Mouse (Mus musculus) MEL (cell line): ENCODE data around the gene Ddo. TPM values are rescaled to one million over a fixed set of nuclear protein-coding genes. Genes with fewer than 3 reads are reported as not detected.
A peak's percentile ranks its signal among the peaks of the same experiment; 100 is the strongest.

ENCODE experiments used
- DNase-seq: peaks from one replicate; pipeline ENCODE4 v3.0.0; 2011; ENCODE audit warnings: low read depth, low spot score
- H3K27ac ChIP-seq: 2 replicates; pipeline ENCODE4 v1.5.1; 2012; ENCODE audit warnings: low read depth, mild to moderate bottlenecking, control low read depth, low read length, moderate library complexity; ENCODE audit not compliant: control insufficient read depth
- H3K27me3 ChIP-seq, 2 experiments: fragments of 150-350 bp in 1 of 2; sonication (generic) in 1 of 2; 2 replicates each; pipeline ENCODE4 v1.6.1; 2012; ENCODE audit warnings: low read length in 2 of 2, mild to moderate bottlenecking in 2 of 2, improper control_type of control experiment in 1 of 2, moderate library complexity in 1 of 2; ENCODE audit not compliant: insufficient read depth in 2 of 2, control insufficient read depth in 1 of 2
- H3K36me3 ChIP-seq, 2 experiments: 2 replicates each; pipeline ENCODE4 v1.6.1; 2012 to 2014; ENCODE audit warnings: low read length in 2 of 2, improper control_type of control experiment in 1 of 2, inconsistent platforms in 1 of 2, mild to moderate bottlenecking in 1 of 2; ENCODE audit not compliant: insufficient read depth in 2 of 2, control insufficient read depth in 1 of 2
- H3K4me1 ChIP-seq, 2 experiments: fragments of 150-350 bp in 1 of 2; sonication (generic) in 1 of 2; 2 replicates each; pipeline ENCODE4 v1.6.1; 2012; ENCODE audit warnings: low read length in 2 of 2, improper control_type of control experiment in 1 of 2, mild to moderate bottlenecking in 1 of 2; ENCODE audit not compliant: insufficient read depth in 2 of 2, control insufficient read depth in 1 of 2
- H3K4me3 ChIP-seq, 2 experiments: fragments of 150-350 bp in 1 of 2; sonication (generic) in 1 of 2; 2 replicates each; pipeline ENCODE4 v1.5.1; 2012; ENCODE audit warnings: low read depth in 2 of 2, low read length in 2 of 2, mild to moderate bottlenecking in 2 of 2, moderate library complexity in 2 of 2, control low read depth in 1 of 2, improper control_type of control experiment in 1 of 2; ENCODE audit not compliant: control insufficient read depth in 1 of 2, insufficient read depth in 1 of 2
- H3K79me2 ChIP-seq: 2 replicates; pipeline ENCODE4 v1.6.1; 2012; ENCODE audit warnings: mild to moderate bottlenecking, low read length, moderate library complexity; ENCODE audit not compliant: control insufficient read depth, poor library complexity, insufficient read depth
- H3K9ac ChIP-seq: 2 replicates; pipeline ENCODE4 v1.6.1; 2012; ENCODE audit warnings: low read depth, mild to moderate bottlenecking, control low read depth, low read length, moderate library complexity; ENCODE audit not compliant: control insufficient read depth, poor library complexity, severe bottlenecking
- H3K9me3 ChIP-seq: fragments of 150-350 bp; sonication (generic); replicated peaks from 2 replicates; pipeline ENCODE4 v1.6.1; 2012; ENCODE audit warnings: mild to moderate bottlenecking, low read length, improper control_type of control experiment, moderate library complexity; ENCODE audit not compliant: insufficient read depth
- CHD1 ChIP-seq: IDR thresholded peaks from 2 replicates; pipeline ENCODE4 v1.6.1; 2012; ENCODE audit warnings: low read depth, mild to moderate bottlenecking, inconsistent platforms, low read length, improper control_type of control experiment
- CHD2 ChIP-seq: IDR thresholded peaks from 2 replicates; pipeline ENCODE4 v1.6.1; 2011; ENCODE audit warnings: low read length, improper control_type of control experiment
- GABPA ChIP-seq: IDR thresholded peaks from 2 replicates; pipeline ENCODE4 v1.6.1; 2012; ENCODE audit warnings: low read depth, mild to moderate bottlenecking, inconsistent platforms, low read length, improper control_type of control experiment, moderate library complexity
- GATA1 ChIP-seq: IDR thresholded peaks from 2 replicates; pipeline ENCODE4 v1.6.1; 2011; ENCODE audit warnings: low read depth, low read length, improper control_type of control experiment
- JUND ChIP-seq: IDR thresholded peaks from 2 replicates; pipeline ENCODE4 v1.6.1; 2011; ENCODE audit warnings: low read depth, mild to moderate bottlenecking, improper control_type of control experiment, low read length
- MAFK ChIP-seq: IDR thresholded peaks from 2 replicates; pipeline ENCODE4 v1.6.1; 2011; ENCODE audit warnings: low read depth, mild to moderate bottlenecking, low read length, improper control_type of control experiment, borderline replicate concordance
- MAX ChIP-seq: IDR thresholded peaks from 2 replicates; pipeline ENCODE4 v1.6.1; 2011; ENCODE audit warnings: low read length, improper control_type of control experiment
- MEF2A ChIP-seq: IDR thresholded peaks from 2 replicates; pipeline ENCODE4 v1.6.1; 2014; ENCODE audit warnings: low read depth, mild to moderate bottlenecking, inconsistent platforms, low read length, improper control_type of control experiment; ENCODE audit not compliant: poor library complexity, insufficient replicate concordance, severe bottlenecking; ENCODE audit errors: extremely low read depth
- MYC ChIP-seq: IDR thresholded peaks from 2 replicates; pipeline ENCODE4 v1.6.1; 2011; ENCODE audit warnings: low read depth, mild to moderate bottlenecking, low read length, improper control_type of control experiment, moderate library complexity
- SIN3A ChIP-seq: IDR thresholded peaks from 2 replicates; pipeline ENCODE4 v1.6.1; 2012; ENCODE audit warnings: low read length, improper control_type of control experiment, inconsistent platforms
- SMC3 ChIP-seq: IDR thresholded peaks from 2 replicates; pipeline ENCODE4 v1.6.1; 2011; ENCODE audit warnings: low read depth, low read length, improper control_type of control experiment
- UBTF ChIP-seq: IDR thresholded peaks from 2 replicates; pipeline ENCODE4 v1.6.1; 2012; ENCODE audit warnings: low read depth, mild to moderate bottlenecking, inconsistent platforms, low read length, improper control_type of control experiment, moderate library complexity, borderline replicate concordance; ENCODE audit not compliant: insufficient read depth
- polyA plus RNA-seq, 2 experiments: library from polyadenylated mRNA; stranded (reverse) in 1 of 2; unstranded in 1 of 2; fragments of >175 nt in 1 of 2; fragments of >200 nt in 1 of 2; gene quantifications; 2 replicates each; pipeline versions ENCODE4 v1.2.1 to v1.2.4; 2012; ENCODE audit warnings: low replicate concordance in 2 of 2, low read depth in 1 of 2; ENCODE audit not compliant: insufficient read length in 2 of 2, insufficient read depth in 1 of 2, missing spikeins in 1 of 2
- total RNA-seq: library from RNA; depleted of rRNA; stranded (reverse); fragments of 300-350 nt; gene quantifications from 2 replicates; pipeline ENCODE4 v1.2.3, GENCODE M21; 2012

Ddo gene
- total and polyA plus RNA-seq, 3 experiments: 0.04 TPM; not detected in 2

GRCm38 (mm10) chr10:40665270-40665669 is 35.5 kb downstream of the Ddo start:
- no peaks in the 10 kb centered on the region for H3K9me3 ChIP-seq
- H3K79me2 ChIP-seq: no peaks in the 10 kb centered on the region
- peaks cover 0 to 4% of the 10 kb centered on the region in 2 experiments; a peak in 2 of 4 replicates for H3K27me3 ChIP-seq
- TF ChIP-seq UBTF (no peak), MAFK (peak; percentile 73; the same call in 1 of the 2 replicates), JUND (no peak)
- no peak overlapping the region for H3K27ac ChIP-seq
- H3K4me3 ChIP-seq: no peak overlapping the region
- no peak overlapping the region for H3K9ac ChIP-seq
- no peaks in the 10 kb centered on the region for H3K4me1 ChIP-seq
- no peaks in the 10 kb centered on the region for H3K36me3 ChIP-seq
- no peak for DNase-seq

GRCm38 (mm10) chr10:40666943-40667342 is 37.1 kb downstream of the Ddo start:
- H3K27ac ChIP-seq: no peak overlapping the region
- H3K79me2 ChIP-seq: no peaks in the 10 kb centered on the region
- H3K9ac ChIP-seq: no peak overlapping the region
- peaks cover 0 to 3% of the 10 kb centered on the region in 2 experiments; a peak in 2 of 4 replicates for H3K27me3 ChIP-seq
- H3K9me3 ChIP-seq: no peaks in the 10 kb centered on the region
- DNase-seq: no peak
- TF ChIP-seq SMC3 (no peak), SIN3A (no peak), MAX (no peak), GABPA (no peak), GATA1 (no peak)
- H3K36me3 ChIP-seq: no peaks in the 10 kb centered on the region
- H3K4me1 ChIP-seq: no peaks in the 10 kb centered on the region
- no peak overlapping the region for H3K4me3 ChIP-seq

GRCm38 (mm10) chr10:40668640-40669039 is 38.8 kb downstream of the Ddo start:
- Histone ChIP-seq H3K9ac (no peak overlapping the region), H3K36me3 (no peaks in the 10 kb centered on the region), H3K27ac (no peak overlapping the region), H3K79me2 (no peaks in the 10 kb centered on the region), H3K27me3 (peaks cover 0 to 3% of the 10 kb centered on the region in 2 experiments; a peak in 1 of 4 replicates), H3K4me3 (no peak overlapping the region), H3K4me1 (no peaks in the 10 kb centered on the region), H3K9me3 (no peaks in the 10 kb centered on the region)
- TF ChIP-seq GATA1 (no peak), MYC (no peak), CHD2 (no peak), CHD1 (no peak), MEF2A (no peak), JUND (no peak)
- no peak for DNase-seq
